Mouse (Mus musculus): ENCODE results near the gene Scand1. TPM values are rescaled to one million over a fixed set of nuclear protein-coding genes. Genes with fewer than 3 reads are reported as not detected.

The Scand1 gene
- total RNA-seq, 2 experiments from 2014 or later: 99.6 to 114 TPM

GRCm38 (mm10) chr2:156309948-156310347, 2.6 kb downstream of the Scand1 start:
- no peak for DNase-seq (ENCODE audit: extremely low spot score in 1 of 2, low spot score in 1 of 2)

- no peak for DNase-seq (ENCODE audit: extremely low spot score in 1 of 2, low spot score in 1 of 2)
Observed at GRCm38 (mm10) chr2:156307261-156307660, 5.2 kb downstream of the Scand1 start.

GRCm38 (mm10) chr2:156305818-156306217, 6.7 kb downstream of the Scand1 start:
- no peak for DNase-seq (ENCODE audit: extremely low spot score in 1 of 2, low spot score in 1 of 2)

GRCm38 (mm10) chr2:156304351-156304750, 8.2 kb downstream of the Scand1 start:
- DNase-seq (ENCODE audit: extremely low spot score in 1 of 2, low spot score in 1 of 2): no peak

GRCm38 (mm10) chr2:156302063-156302462, 10.4 kb downstream of the Scand1 start:
- no peak for DNase-seq (ENCODE audit: extremely low spot score in 1 of 2, low spot score in 1 of 2)

GRCm38 (mm10) chr2:156298458-156298857, 14.0 kb downstream of the Scand1 start:
- no peak for DNase-seq (ENCODE audit: extremely low spot score in 1 of 2, low spot score in 1 of 2)

- DNase-seq (ENCODE audit: extremely low spot score in 1 of 2, low spot score in 1 of 2): no peak
Observed at GRCm38 (mm10) chr2:156297653-156298052, 14.9 kb downstream of the Scand1 start.

GRCm38 (mm10) chr2:156296190-156296589, 16.3 kb downstream of the Scand1 start:
- no peak for DNase-seq (ENCODE audit: extremely low spot score in 1 of 2, low spot score in 1 of 2)

- no peak for DNase-seq (ENCODE audit: extremely low spot score in 1 of 2, low spot score in 1 of 2)
Observed at GRCm38 (mm10) chr2:156295601-156296063, 16.9 kb downstream of the Scand1 start.

GRCm38 (mm10) chr2:156291998-156292397, 20.5 kb downstream of the Scand1 start:
- DNase-seq (ENCODE audit: extremely low spot score in 1 of 2, low spot score in 1 of 2): no peak

- DNase-seq (ENCODE audit: extremely low spot score in 1 of 2, low spot score in 1 of 2): no peak
Observed at GRCm38 (mm10) chr2:156289552-156290160, 22.8 kb downstream of the Scand1 start.

GRCm38 (mm10) chr2:156288222-156288621, 24.3 kb downstream of the Scand1 start:
- DNase-seq (ENCODE audit: extremely low spot score in 1 of 2, low spot score in 1 of 2): no peak

- no peak for DNase-seq (ENCODE audit: extremely low spot score in 1 of 2, low spot score in 1 of 2)
Observed at GRCm38 (mm10) chr2:156286733-156287132, 25.8 kb downstream of the Scand1 start.

- no peak for DNase-seq (ENCODE audit: extremely low spot score in 1 of 2, low spot score in 1 of 2)
Observed at GRCm38 (mm10) chr2:156285161-156285560, 27.3 kb downstream of the Scand1 start.

- no peak for DNase-seq (ENCODE audit: extremely low spot score in 1 of 2, low spot score in 1 of 2)
Observed at GRCm38 (mm10) chr2:156281227-156281626, 31.3 kb downstream of the Scand1 start.

GRCm38 (mm10) chr2:156278226-156279017, 34.1 kb downstream of the Scand1 start:
- DNase-seq (ENCODE audit: extremely low spot score in 1 of 2, low spot score in 1 of 2): peak; percentile 52 to 75

- DNase-seq (ENCODE audit: extremely low spot score in 1 of 2, low spot score in 1 of 2): no peak
Observed at GRCm38 (mm10) chr2:156272553-156272952, 40.0 kb downstream of the Scand1 start.

- no peak for DNase-seq (ENCODE audit: extremely low spot score in 1 of 2, low spot score in 1 of 2)
Observed at GRCm38 (mm10) chr2:156267636-156268035, 44.9 kb downstream of the Scand1 start.

GRCm38 (mm10) chr2:156263204-156263893, 49.2 kb downstream of the Scand1 start:
- DNase-seq (ENCODE audit: extremely low spot score in 1 of 2, low spot score in 1 of 2): no peak

Data from layer of hippocampus, postnatal 25 days (tissue).